Mouse (Mus musculus) heart, postnatal 14 days (tissue): ENCODE measurements at regions not wholly inside any gene's neighbourhood (a gene's known extent, or its start where the extent isn't known, plus 50 kb on each side); places are given as distances from the start of the nearest gene placed in this dataset.

Experiments used
- DNase-seq, 2 experiments: peaks; one replicate each; pipeline ENCODE4 v3.0.0; 2021 to 2022
- intact Hi-C: fragments of 180-260 bp; cut with DNase I; formaldehyde crosslinking; loops from one replicate; pipeline ENCODE4 v1.15.1; 2025
- microRNA-seq, 2 experiments: library from miRNA; unstranded; fragments of <30 nt; microRNA quantifications; one replicate each; pipeline ENCODE4 v1.2.0; 2021 to 2022

- DNase-seq = no peak
- intact Hi-C loops = no loop called here
These were observed 981.2 kb upstream of the Luzp2 start for GRCm38 (mm10) chr7:53854077-53854476.

- no peak for DNase-seq
- intact Hi-C loops = no loop called here
These were observed 962.7 kb upstream of the Luzp2 start for GRCm38 (mm10) chr7:53872480-53873200.

GRCm38 (mm10) chr7:53912992-53913391 lies 922.3 kb upstream of the Luzp2 start:
- no peak for DNase-seq
- intact Hi-C loops = no loop called here

GRCm38 (mm10) chr7:53955654-53956053 lies 879.6 kb upstream of the Luzp2 start:
- DNase-seq = no peak
- intact Hi-C loops = no loop called here

- intact Hi-C loops = no loop called here
- no peak for DNase-seq
These were observed 859.8 kb upstream of the Luzp2 start for GRCm38 (mm10) chr7:53975480-53975879.

- DNase-seq = no peak
- intact Hi-C loops = no loop called here
These were observed 839.3 kb upstream of the Luzp2 start for GRCm38 (mm10) chr7:53995983-53996382.

GRCm38 (mm10) chr7:54008684-54009083 lies 826.6 kb upstream of the Luzp2 start:
- DNase-seq = peak in 1 of 2 experiments; percentile 2
- intact Hi-C loops = no loop called here

Small RNAs in the stretch of these regions (microRNA-seq; reads per million reads assigned to microRNA genes)
- 0 reads per million in 2 experiments for gene Gm27921
- 0 reads per million in 2 experiments for gene Mir6238
